Comparison of ENCODE assay signal across 15 mouse cellular contexts in genomic region chr15:100180221-100180620, GRCm38 (mm10). TPM values are rescaled to one million over a fixed set of nuclear protein-coding genes. Genes with fewer than 3 reads are reported as not detected.
DNase-seq lines count a peak whose midpoint lies in the region; ATAC-seq lines count a peak whose summit lies in the region.
"Had no signal": no experiment of that assay in that cellular context is flagged by ENCODE, and none has a peak within 500 bp of the region (broad histone marks: within the 10 kb centered on the region; RNA-seq: fewer than 3 reads in every experiment).

No protein-coding gene starts in this region.

- no peak overlapping the region for H3K4me2 ChIP-seq in forebrain, embryonic 16.5 days (ENCODE audit: low read length)
- H3K4me2 ChIP-seq: neural tube, embryonic 12.5 days had no signal

- 77% methylated on average over 4 of the region's 4 CpGs for WGBS in forebrain, embryonic 16.5 days
- 95% methylated on average over 4 of the region's 4 CpGs for WGBS in forebrain, embryonic 10.5 days

- ATAC-seq in forebrain, embryonic 16.5 days, result peak; percentile 45
- no peak for ATAC-seq in megakaryocyte, adult 5-6 weeks (ENCODE audit: poor library complexity, severe bottlenecking)
- ATAC-seq: liver, postnatal 0 days; Patski had no signal

- no peak overlapping the region for H3K9ac ChIP-seq in forebrain, embryonic 16.5 days (replicated peaks; ENCODE audit: low read depth, low read length)
- H3K9ac ChIP-seq: liver, postnatal 0 days; neural tube, embryonic 12.5 days had no signal

- no peaks in the 10 kb centered on the region for H3K4me1 ChIP-seq in forebrain, embryonic 16.5 days (replicated peaks; ENCODE audit: control insufficient read depth, insufficient read depth, low read length)
- no peaks in the 10 kb centered on the region for H3K4me1 ChIP-seq in forebrain, embryonic 10.5 days
- peaks cover 50% of the 10 kb centered on the region for H3K4me1 ChIP-seq in megakaryocyte, embryonic 14.5 days
- H3K4me1 ChIP-seq: midbrain, embryonic 10.5 days; neural tube, embryonic 12.5 days had no signal

- H3K9me3 ChIP-seq in forebrain, embryonic 16.5 days (ENCODE audit: control insufficient read depth, low read length), result no peaks in the 10 kb centered on the region
- no peaks in the 10 kb centered on the region for H3K9me3 ChIP-seq in forebrain, embryonic 10.5 days
- no peaks in the 10 kb centered on the region for H3K9me3 ChIP-seq in megakaryocyte, embryonic 14.5 days
- H3K9me3 ChIP-seq: midbrain, embryonic 10.5 days; neural tube, embryonic 12.5 days had no signal

- no peak overlapping the region for H3K4me3 ChIP-seq in forebrain, embryonic 16.5 days (replicated peaks; ENCODE audit: low read length)
- H3K4me3 ChIP-seq in forebrain, embryonic 10.5 days, result no peak overlapping the region
- H3K4me3 ChIP-seq in megakaryocyte, embryonic 14.5 days (replicated peaks), result peak overlapping the region; percentile 74
- H3K4me3 ChIP-seq: midbrain, embryonic 10.5 days; neural tube, embryonic 12.5 days had no signal

- DNase-seq in forebrain, embryonic 10.5 days (ENCODE audit: extremely low spot score, low spot score), result no peak
- peak; percentile 92 for DNase-seq in cerebellum, adult 9-11 months
- DNase-seq in lung, adult 18-20 months, result no peak
- DNase-seq in right cerebral cortex, postnatal 4 days, result no peak
- DNase-seq in B cell, adult 2 months, result no peak
- DNase-seq: adrenal gland, postnatal 25 days; heart, adult 11 months; heart, postnatal 4 days; liver, postnatal 0 days had no signal

- H3K36me3 ChIP-seq in forebrain, embryonic 16.5 days (ENCODE audit: control insufficient read depth, insufficient read depth), result peaks cover 31% of the 10 kb centered on the region
- peaks cover 89% of the 10 kb centered on the region for H3K36me3 ChIP-seq in forebrain, embryonic 10.5 days (replicated peaks)
- peaks cover 74% of the 10 kb centered on the region for H3K36me3 ChIP-seq in megakaryocyte, embryonic 14.5 days (replicated peaks; ENCODE audit: low read length)

- H3K27ac ChIP-seq in forebrain, embryonic 16.5 days (ENCODE audit: low read length), result no peak overlapping the region
- no peak overlapping the region for H3K27ac ChIP-seq in forebrain, embryonic 10.5 days
- H3K27ac ChIP-seq: midbrain, embryonic 10.5 days; neural tube, embryonic 12.5 days had no signal

- no peaks in the 10 kb centered on the region for H3K27me3 ChIP-seq in forebrain, embryonic 16.5 days (replicated peaks; ENCODE audit: control insufficient read depth, insufficient read depth, low read length)
- no peaks in the 10 kb centered on the region for H3K27me3 ChIP-seq in forebrain, embryonic 10.5 days (ENCODE audit: poor library complexity, severe bottlenecking)
- H3K27me3 ChIP-seq in megakaryocyte, embryonic 14.5 days (replicated peaks), result no peaks in the 10 kb centered on the region
- H3K27me3 ChIP-seq: neural tube, embryonic 12.5 days; Patski had no signal

RNA-seq across cellular contexts. Expression of gene Atf1, which starts 47.4 kb away (rescaled TPM):
- 18.9 and 21.4 TPM in 2 replicates for polyA plus RNA-seq in forebrain, embryonic 16.5 days (2015; fragmentation: Nextera tagmentation; extraction: Ambion mirVana)
- polyA plus RNA-seq in forebrain, embryonic 10.5 days (2016; fragmentation: Nextera tagmentation; extraction: Ambion mirVana), result 41.4 and 42.7 TPM in 2 replicates
- polyA plus RNA-seq in megakaryocyte, embryonic 14.5 days (2012; ENCODE audit: insufficient read depth, low replicate concordance), result 20.0 and 20.6 TPM in 2 replicates
- total RNA-seq in megakaryocyte, adult 5-6 weeks (2015), result 77.0 and 100 TPM in 2 replicates
- total RNA-seq in megakaryocyte, adult 5-6 weeks (2017), result 52.8 and 95.7 TPM in 2 replicates
